Mouse (Mus musculus) midbrain, embryonic 11.5 days (tissue): ENCODE results near the gene Jazf1. TPM values are rescaled to one million over a fixed set of nuclear protein-coding genes. Genes with fewer than 3 reads are reported as not detected.

Experiments
- ATAC-seq: fragments of 200-750 bp; cut with Nextera tagmentation; 2 replicates; pipeline ENCODE4 v1.8.0; 2017; ENCODE audit warnings: moderate TSS enrichment, moderate library complexity; ENCODE audit not compliant: low FRiP score
- DNase-seq: peaks from one replicate; pipeline ENCODE4 v3.0.0; 2015; ENCODE audit warnings: low spot score; ENCODE audit errors: missing footprints
- H3K27ac ChIP-seq: fragments of 300-500 bp; sonication (generic); 2 replicates; pipeline ENCODE4 v1.5.1; 2014; ENCODE audit warnings: low read depth, low read length
- H3K27me3 ChIP-seq: fragments of 300-500 bp; sonication (generic); 2 replicates; pipeline ENCODE4 v1.6.1; 2014; ENCODE audit warnings: mild to moderate bottlenecking, low read length, moderate library complexity, mixed read lengths; ENCODE audit not compliant: control insufficient read depth, insufficient read depth
- H3K36me3 ChIP-seq: fragments of 300-500 bp; sonication (generic); 2 replicates; pipeline ENCODE4 v1.6.1; 2014; ENCODE audit warnings: mild to moderate bottlenecking, low read length, moderate library complexity, mixed read lengths; ENCODE audit not compliant: control insufficient read depth, insufficient read depth
- H3K4me1 ChIP-seq: fragments of 300-500 bp; sonication (generic); 2 replicates; pipeline ENCODE4 v1.6.1; 2014; ENCODE audit warnings: low read length; ENCODE audit not compliant: control insufficient read depth, insufficient read depth
- H3K4me2 ChIP-seq: fragments of 300-500 bp; sonication (generic); 2 replicates; pipeline ENCODE4 v1.6.1; 2014; ENCODE audit warnings: mild to moderate bottlenecking, moderate library complexity
- H3K4me3 ChIP-seq: fragments of 300-500 bp; sonication (generic); 2 replicates; pipeline ENCODE4 v1.5.1; 2014; ENCODE audit warnings: low read depth, low read length
- H3K9ac ChIP-seq: fragments of 300-500 bp; sonication (generic); 2 replicates; pipeline ENCODE4 v1.6.1; 2014; ENCODE audit warnings: low read length
- H3K9me3 ChIP-seq: fragments of 300-500 bp; sonication (generic); 2 replicates; pipeline ENCODE4 v1.6.1; 2016; ENCODE audit warnings: low read length; ENCODE audit not compliant: control insufficient read depth
- WGBS: fragments of 180-500 bp; shearing (Covaris S2); extraction: QIAGEN DNeasy Blood & Tissue Kit; methylation state at CpG from one replicate; pipeline ENCODE4 v1.1.7; 2014; 5-methylcytosine and 5-hydroxymethylcytosine counted together
- polyA plus RNA-seq: library from polyadenylated mRNA; unstranded; fragments of >200 nt; fragmentation: Nextera tagmentation; extraction: Ambion mirVana; gene quantifications from 2 replicates; pipeline ENCODE4 v1.2.1, GENCODE M21; 2014

Gene Jazf1
- polyA plus RNA-seq, result 7.1 and 10.1 TPM in 2 replicates

- Histone ChIP-seq H3K27ac (peak within 1 kb of the TSS; percentile 61; the same call in 1 of the 2 replicates), H3K27me3 (peaks cover 9% of the 10 kb centered on the region; the same call in 1 of the 2 replicates)
- WGBS, result under 1% methylated on average over 49 of the region's 133 CpGs
Observed at GRCm38 (mm10) chr6:53067989-53068874, at the start of gene Jazf1. Gene Jazf1 (minus strand): TSS chr6:53068631.

GRCm38 (mm10) chr6:53117855-53118254 lies 49.4 kb upstream of the Jazf1 start:
- H3K9ac ChIP-seq, result no peak overlapping the region
- ATAC-seq (no peak), DNase-seq (peak; percentile 85)
- H3K9me3 ChIP-seq, result no peaks in the 10 kb centered on the region
- H3K36me3 ChIP-seq, result no peaks in the 10 kb centered on the region
- H3K27ac ChIP-seq, result no peak overlapping the region
- H3K4me3 ChIP-seq, result no peak overlapping the region
- peaks cover 8% of the 10 kb centered on the region for H3K4me1 ChIP-seq
- H3K4me2 ChIP-seq, result no peak overlapping the region
- WGBS, result 69% methylated on average over 1 of the region's 1 CpGs
- H3K27me3 ChIP-seq, result no peaks in the 10 kb centered on the region

More at GRCm38 (mm10) chr6:53067989-53068874, at the start of gene Jazf1:
- Histone ChIP-seq H3K36me3 (no peaks in the 10 kb centered on the region), H3K4me2 (peak within 1 kb of the TSS; percentile 90), H3K9me3 (no peaks in the 10 kb centered on the region), H3K9ac (peak within 1 kb of the TSS; percentile 74), H3K4me3 (peak within 1 kb of the TSS; percentile 86), H3K4me1 (peaks cover 7% of the 10 kb centered on the region; the same call in 1 of the 2 replicates)
- DNase-seq (peak; percentile 92), ATAC-seq (peak; percentile 82)

GRCm38 (mm10) chr6:53086879-53087278 lies 18.4 kb upstream of the Jazf1 start:
- ATAC-seq, result no peak

GRCm38 (mm10) chr6:53081241-53081640 lies 12.8 kb upstream of the Jazf1 start:
- no peak overlapping the region for H3K4me2 ChIP-seq
- DNase-seq (no peak), ATAC-seq (no peak)
- WGBS, result 85% methylated on average over 4 of the region's 4 CpGs
- no peak overlapping the region for H3K27ac ChIP-seq
- H3K36me3 ChIP-seq, result no peaks in the 10 kb centered on the region
- H3K9me3 ChIP-seq, result no peaks in the 10 kb centered on the region
- H3K9ac ChIP-seq, result no peak overlapping the region
- no peaks in the 10 kb centered on the region for H3K27me3 ChIP-seq
- H3K4me3 ChIP-seq, result no peak overlapping the region
- no peaks in the 10 kb centered on the region for H3K4me1 ChIP-seq

More at GRCm38 (mm10) chr6:53086879-53087278, 18.4 kb upstream of the Jazf1 start:
- no peaks in the 10 kb centered on the region for H3K4me1 ChIP-seq
- no peak overlapping the region for H3K9ac ChIP-seq
- WGBS, result 48% methylated on average over 4 of the region's 4 CpGs
- no peak overlapping the region for H3K4me3 ChIP-seq
- no peaks in the 10 kb centered on the region for H3K27me3 ChIP-seq
- no peak for DNase-seq
- no peak overlapping the region for H3K4me2 ChIP-seq
- no peaks in the 10 kb centered on the region for H3K36me3 ChIP-seq
- no peaks in the 10 kb centered on the region for H3K9me3 ChIP-seq
- no peak overlapping the region for H3K27ac ChIP-seq

- DNase-seq (no peak), ATAC-seq (no peak)
- Histone ChIP-seq H3K9me3 (no peaks in the 10 kb centered on the region), H3K36me3 (no peaks in the 10 kb centered on the region), H3K9ac (no peak overlapping the region), H3K27me3 (no peaks in the 10 kb centered on the region), H3K4me2 (no peak overlapping the region), H3K4me3 (no peak overlapping the region), H3K4me1 (no peaks in the 10 kb centered on the region), H3K27ac (no peak overlapping the region)
- 30% methylated on average over 2 of the region's 2 CpGs for WGBS
Observed at GRCm38 (mm10) chr6:53078671-53079070, 10.2 kb upstream of the Jazf1 start.

GRCm38 (mm10) chr6:53071732-53072131 lies 3.3 kb upstream of the Jazf1 start:
- no peak overlapping the region for H3K9ac ChIP-seq
- H3K27me3 ChIP-seq, result peaks cover 9% of the 10 kb centered on the region; the same call in 1 of the 2 replicates
- no peaks in the 10 kb centered on the region for H3K36me3 ChIP-seq
- H3K4me2 ChIP-seq, result no peak overlapping the region
- H3K27ac ChIP-seq, result no peak overlapping the region
- 85% methylated on average over 6 of the region's 6 CpGs for WGBS
- no peak for ATAC-seq
- no peak for DNase-seq
- no peak overlapping the region for H3K4me3 ChIP-seq
- peaks cover 7% of the 10 kb centered on the region; the same call in 1 of the 2 replicates for H3K4me1 ChIP-seq
- H3K9me3 ChIP-seq, result no peaks in the 10 kb centered on the region

- Histone ChIP-seq H3K4me3 (no peak overlapping the region), H3K9ac (no peak overlapping the region), H3K27me3 (peaks cover 9% of the 10 kb centered on the region; the same call in 1 of the 2 replicates), H3K4me2 (no peak overlapping the region), H3K4me1 (peaks cover 7% of the 10 kb centered on the region; the same call in 1 of the 2 replicates), H3K27ac (no peak overlapping the region), H3K9me3 (no peaks in the 10 kb centered on the region), H3K36me3 (no peaks in the 10 kb centered on the region)
- DNase-seq (no peak), ATAC-seq (no peak)
- 33% methylated on average over 5 of the region's 5 CpGs for WGBS
Observed at GRCm38 (mm10) chr6:53069976-53070575, 1.6 kb upstream of the Jazf1 start.

GRCm38 (mm10) chr6:53068875-53069178 lies 396 bp upstream of the Jazf1 start:
- Histone ChIP-seq H3K36me3 (no peaks in the 10 kb centered on the region), H3K9ac (peak overlapping the region; percentile 74), H3K4me2 (peak overlapping the region; percentile 90), H3K4me1 (peaks cover 7% of the 10 kb centered on the region; the same call in 1 of the 2 replicates), H3K4me3 (peak overlapping the region; percentile 86), H3K27ac (no peak overlapping the region), H3K27me3 (peaks cover 9% of the 10 kb centered on the region; the same call in 1 of the 2 replicates), H3K9me3 (no peaks in the 10 kb centered on the region)
- WGBS, result 3% methylated on average over 6 of the region's 6 CpGs
- DNase-seq (no peak), ATAC-seq (no peak; the same call in 1 of the 2 replicates)
